Mouse (Mus musculus) CH12.LX (cell line): Measurements from ENCODE around the gene Card10. TPM values are rescaled to one million over a fixed set of nuclear protein-coding genes. Genes with fewer than 3 reads are reported as not detected.

ENCODE experiments used
- DNase-seq: peaks from one replicate; pipeline ENCODE4 v3.0.0-alpha.2; 2013; ENCODE audit errors: extremely low read depth
- H3K27ac ChIP-seq: 2 replicates; pipeline ENCODE4 v1.5.1; 2012; ENCODE audit warnings: low read depth, mild to moderate bottlenecking, control low read depth, moderate library complexity; ENCODE audit not compliant: insufficient read depth
- H3K27me3 ChIP-seq: replicated peaks from 2 replicates; pipeline ENCODE3; 2012; ENCODE audit warnings: inconsistent platforms
- H3K36me3 ChIP-seq, 2 experiments: replicated peaks in 1 of 2; 2 replicates each; pipeline versions ENCODE3 to v1.6.1; 2012; ENCODE audit warnings: inconsistent platforms in 1 of 2, low read length in 1 of 2, mild to moderate bottlenecking in 1 of 2, mixed read lengths in 1 of 2, moderate library complexity in 1 of 2; ENCODE audit not compliant: control insufficient read depth in 1 of 2, insufficient read depth in 1 of 2
- H3K4me1 ChIP-seq, 2 experiments: 2 replicates each; pipeline ENCODE4 v1.6.1; 2012; ENCODE audit warnings: inconsistent platforms in 1 of 2, moderate library complexity in 1 of 2; ENCODE audit not compliant: insufficient read depth in 2 of 2, control insufficient read depth in 1 of 2
- H3K4me2 ChIP-seq: 2 replicates; pipeline ENCODE4 v1.6.1; 2012; ENCODE audit warnings: low read depth, mild to moderate bottlenecking, control low read depth; ENCODE audit not compliant: poor library complexity, insufficient read depth, severe bottlenecking
- H3K4me3 ChIP-seq, 3 experiments: fragments of 150-350 bp in 1 of 3; sonication (generic) in 1 of 3; replicated peaks in 1 of 3; 2 replicates each; pipeline versions ENCODE3 to v1.5.1; 2011 to 2012; ENCODE audit warnings: low read depth in 2 of 3, low read length in 2 of 3, mild to moderate bottlenecking in 2 of 3, moderate library complexity in 2 of 3, control low read depth in 1 of 3, improper control_type of control experiment in 1 of 3, inconsistent platforms in 1 of 3, mixed read lengths in 1 of 3; ENCODE audit not compliant: poor library complexity in 1 of 3
- H3K79me2 ChIP-seq: replicated peaks from 2 replicates; pipeline ENCODE4 v1.6.1; 2012; ENCODE audit warnings: mild to moderate bottlenecking, moderate library complexity; ENCODE audit not compliant: control insufficient read depth, poor library complexity, insufficient read depth, severe bottlenecking; ENCODE audit errors: extremely low read depth
- H3K9ac ChIP-seq: 2 replicates; pipeline ENCODE4 v1.6.1; 2012; ENCODE audit warnings: low read depth, mild to moderate bottlenecking, control low read depth, moderate library complexity; ENCODE audit not compliant: insufficient read depth
- H3K9me3 ChIP-seq: replicated peaks from 2 replicates; pipeline ENCODE3; 2012; ENCODE audit warnings: low read length, inconsistent platforms, mixed read lengths
- BHLHE40 ChIP-seq: IDR thresholded peaks from 2 replicates; pipeline ENCODE4 v1.6.1; 2011; ENCODE audit warnings: mild to moderate bottlenecking, low read depth, low read length, improper control_type of control experiment
- CHD1 ChIP-seq: IDR thresholded peaks from 2 replicates; pipeline ENCODE4 v1.6.1; 2012; ENCODE audit warnings: low read depth, low read length, improper control_type of control experiment, inconsistent platforms
- CHD2 ChIP-seq: IDR thresholded peaks from 2 replicates; pipeline ENCODE4 v1.6.1; 2011; ENCODE audit warnings: low read length, improper control_type of control experiment
- CTCF ChIP-seq, 2 experiments: IDR thresholded peaks in 1 of 2; conservative IDR thresholded peaks in 1 of 2; 2 replicates each; pipeline ENCODE4 v1.5.1; 2011 to 2012; ENCODE audit warnings: low read depth in 2 of 2, low read length in 2 of 2, improper control_type of control experiment in 1 of 2, inconsistent platforms in 1 of 2, mild to moderate bottlenecking in 1 of 2, moderate library complexity in 1 of 2
- E2F4 ChIP-seq: IDR thresholded peaks from 2 replicates; pipeline ENCODE4 v1.6.1; 2011; ENCODE audit warnings: low read depth, low read length, improper control_type of control experiment; ENCODE audit not compliant: insufficient replicate concordance
- ELF1 ChIP-seq: IDR thresholded peaks from 2 replicates; pipeline ENCODE4 v1.6.1; 2014; ENCODE audit warnings: low read depth, mild to moderate bottlenecking, inconsistent platforms, low read length, improper control_type of control experiment
- EP300 ChIP-seq: IDR thresholded peaks from 2 replicates; pipeline ENCODE4 v1.6.1; 2011; ENCODE audit warnings: low read length, improper control_type of control experiment
- ETS1 ChIP-seq: conservative IDR thresholded peaks from 2 replicates; pipeline ENCODE4 v1.6.1; 2012; ENCODE audit warnings: low read depth, mild to moderate bottlenecking, inconsistent platforms, low read length, improper control_type of control experiment, moderate library complexity
- GABPA ChIP-seq: IDR thresholded peaks from 2 replicates; pipeline ENCODE4 v1.6.1; 2012; ENCODE audit warnings: low read depth, low read length, improper control_type of control experiment, inconsistent platforms; ENCODE audit not compliant: insufficient replicate concordance
- HCFC1 ChIP-seq: IDR thresholded peaks from 2 replicates; pipeline ENCODE4 v1.6.1; 2012; ENCODE audit warnings: low read depth, mild to moderate bottlenecking, inconsistent platforms, low read length, improper control_type of control experiment
- IRF4 ChIP-seq: IDR thresholded peaks from 2 replicates; pipeline ENCODE4 v1.6.1; 2014; ENCODE audit warnings: low read depth, mild to moderate bottlenecking, inconsistent platforms, low read length, improper control_type of control experiment
- JUN ChIP-seq: IDR thresholded peaks from 2 replicates; pipeline ENCODE4 v1.6.1; 2011; ENCODE audit warnings: low read depth, mild to moderate bottlenecking, low read length, improper control_type of control experiment, moderate library complexity; ENCODE audit not compliant: insufficient read depth
- JUND ChIP-seq: conservative IDR thresholded peaks from 2 replicates; pipeline ENCODE4 v1.6.1; 2011; ENCODE audit warnings: low read depth, low read length, improper control_type of control experiment
- KAT2A ChIP-seq: IDR thresholded peaks from 2 replicates; pipeline ENCODE4 v1.6.1; 2012; ENCODE audit warnings: low read length, improper control_type of control experiment, inconsistent platforms; ENCODE audit not compliant: insufficient replicate concordance
- MAFK ChIP-seq: IDR thresholded peaks from 2 replicates; pipeline ENCODE4 v1.6.1; 2011; ENCODE audit warnings: low read length, improper control_type of control experiment; ENCODE audit not compliant: insufficient replicate concordance
- MAX ChIP-seq: IDR thresholded peaks from 2 replicates; pipeline ENCODE4 v1.6.1; 2011; ENCODE audit warnings: low read length, improper control_type of control experiment
- MAZ ChIP-seq: IDR thresholded peaks from 2 replicates; pipeline ENCODE4 v1.6.1; 2012; ENCODE audit warnings: low read depth, mild to moderate bottlenecking, inconsistent platforms, low read length, improper control_type of control experiment, moderate library complexity
- MEF2A ChIP-seq: IDR thresholded peaks from 2 replicates; pipeline ENCODE4 v1.6.1; 2014; ENCODE audit warnings: low read depth, mild to moderate bottlenecking, inconsistent platforms, low read length, improper control_type of control experiment, borderline replicate concordance
- MXI1 ChIP-seq: IDR thresholded peaks from 2 replicates; pipeline ENCODE4 v1.6.1; 2011; ENCODE audit warnings: mild to moderate bottlenecking, low read depth, low read length, improper control_type of control experiment
- MYC ChIP-seq: IDR thresholded peaks from 2 replicates; pipeline ENCODE4 v1.6.1; 2011; ENCODE audit warnings: low read depth, mild to moderate bottlenecking, improper control_type of control experiment, low read length
- NELFE ChIP-seq: IDR thresholded peaks from 2 replicates; pipeline ENCODE4 v1.6.1; 2011; ENCODE audit warnings: low read depth, low read length, improper control_type of control experiment
- NRF1 ChIP-seq: IDR thresholded peaks from 2 replicates; pipeline ENCODE4 v1.6.1; 2014; ENCODE audit warnings: low read depth, mild to moderate bottlenecking, inconsistent platforms, low read length, improper control_type of control experiment, moderate library complexity
- PAX5 ChIP-seq: IDR thresholded peaks from 2 replicates; pipeline ENCODE4 v1.6.1; 2012; ENCODE audit warnings: low read length, inconsistent platforms, mixed read lengths
- POLR2A ChIP-seq: IDR thresholded peaks from 2 replicates; pipeline ENCODE4 v1.6.1; 2011; ENCODE audit warnings: low read depth, mild to moderate bottlenecking, improper control_type of control experiment, low read length
- POLR2AphosphoS2 ChIP-seq: IDR thresholded peaks from 2 replicates; pipeline ENCODE4 v1.6.1; 2011; ENCODE audit warnings: low read depth, low read length, improper control_type of control experiment
- RAD21 ChIP-seq: IDR thresholded peaks from 2 replicates; pipeline ENCODE4 v1.6.1; 2011; ENCODE audit warnings: low read depth, mild to moderate bottlenecking, low read length, improper control_type of control experiment, moderate library complexity
- RCOR1 ChIP-seq: conservative IDR thresholded peaks from 2 replicates; pipeline ENCODE4 v1.6.1; 2012; ENCODE audit warnings: low read depth, mild to moderate bottlenecking, inconsistent platforms, low read length, improper control_type of control experiment
- SIN3A ChIP-seq: IDR thresholded peaks from 2 replicates; pipeline ENCODE4 v1.6.1; 2012; ENCODE audit warnings: low read length, improper control_type of control experiment, inconsistent platforms
- SMC3 ChIP-seq: IDR thresholded peaks from 2 replicates; pipeline ENCODE4 v1.6.1; 2011; ENCODE audit warnings: low read depth, low read length, improper control_type of control experiment
- TBP ChIP-seq: conservative IDR thresholded peaks from 2 replicates; pipeline ENCODE4 v1.6.1; 2011; ENCODE audit warnings: low read depth, low read length, improper control_type of control experiment
- TCF12 ChIP-seq: IDR thresholded peaks from 2 replicates; pipeline ENCODE4 v1.6.1; 2014; ENCODE audit warnings: low read depth, mild to moderate bottlenecking, inconsistent platforms, low read length, improper control_type of control experiment
- UBTF ChIP-seq: IDR thresholded peaks from 2 replicates; pipeline ENCODE4 v1.6.1; 2012; ENCODE audit warnings: low read depth, mild to moderate bottlenecking, inconsistent platforms, low read length, improper control_type of control experiment, moderate library complexity
- USF1 ChIP-seq: IDR thresholded peaks from 2 replicates; pipeline ENCODE4 v1.6.1; 2014; ENCODE audit warnings: low read depth, mild to moderate bottlenecking, inconsistent platforms, low read length, improper control_type of control experiment
- USF2 ChIP-seq: conservative IDR thresholded peaks from 2 replicates; pipeline ENCODE4 v1.6.1; 2011; ENCODE audit warnings: low read depth, low read length, improper control_type of control experiment
- ZC3H11A ChIP-seq: IDR thresholded peaks from 2 replicates; pipeline ENCODE4 v1.6.1; 2012; ENCODE audit warnings: low read depth, mild to moderate bottlenecking, inconsistent platforms, low read length, improper control_type of control experiment
- ZKSCAN1 ChIP-seq: IDR thresholded peaks from 2 replicates; pipeline ENCODE4 v1.6.1; 2012; ENCODE audit warnings: low read depth, inconsistent platforms, low read length, improper control_type of control experiment, borderline replicate concordance
- ZMIZ1 ChIP-seq: IDR thresholded peaks from 2 replicates; pipeline ENCODE4 v1.6.1; 2012; ENCODE audit warnings: low read depth, mild to moderate bottlenecking, inconsistent platforms, low read length, improper control_type of control experiment
- ZNF384 ChIP-seq: IDR thresholded peaks from 2 replicates; pipeline ENCODE4 v1.6.1; 2012; ENCODE audit warnings: low read depth, low read length, improper control_type of control experiment, inconsistent platforms
- dilution Hi-C: fragments of 300-500 bp; cut with MboI; formaldehyde crosslinking; loops from 2 replicates; pipeline ENCODE4 v1.14.3; 2020; ENCODE audit warnings: low sequenced_read_pairs; ENCODE audit not compliant: extremely low pct_unique_long_range_greater_than_20kb, extremely low pct_ligation_motif_present
- in situ Hi-C: fragments of 300-500 bp; cut with MboI; formaldehyde crosslinking; loops from 3 replicates; pipeline ENCODE4 v1.14.3; 2019; ENCODE audit warnings: low sequenced_read_pairs, low pct_ligation_motif_present, low pct_unique_long_range_greater_than_20kb, mixed read lengths
- polyA plus RNA-seq: library from polyadenylated mRNA; unstranded; fragments of >175 nt; gene quantifications from 2 replicates; pipeline ENCODE4 v1.2.1, GENCODE M21; 2012; ENCODE audit warnings: low read depth; ENCODE audit not compliant: insufficient read length
- total RNA-seq, 2 experiments: library from RNA; depleted of rRNA; stranded (reverse); fragments of 300-350 nt in 1 of 2; fragments of >200 nt in 1 of 2; gene quantifications; 2 replicates each; pipeline ENCODE4 v1.2.3; 2012 to 2014

Card10 gene
- total and polyA plus RNA-seq, 3 experiments, result 0.08 TPM; not detected in 2

- DNase-seq, result peak; percentile 28
- H3K27ac ChIP-seq, result no peak overlapping the region
- dilution Hi-C loops (loop anchor here (25.0 kb wide), 1 partner anchor 109 kb away; no protein-coding TSS in a partner anchor), in situ Hi-C loops (loop anchor here (10.0 kb wide), 1 partner anchor 222 kb away; no protein-coding TSS in a partner anchor)
- H3K9me3 ChIP-seq, result no peaks in the 10 kb centered on the region
- no peaks in the 10 kb centered on the region for H3K36me3 ChIP-seq
- H3K4me1 ChIP-seq, result peaks cover 4 to 20% of the 10 kb centered on the region in 2 experiments; a peak in 3 of 4 replicates
- no peak overlapping the region for H3K4me3 ChIP-seq
- TF ChIP-seq CHD1 (no peak), UBTF (no peak), MAZ (no peak), POLR2A (no peak), CTCF (conservative IDR thresholded peaks at IDR 0.05 in 1 of 2, IDR thresholded peaks at IDR 0.05 in 1 of 2; ENCODE audit: low read depth in 2 of 2, low read length in 2 of 2) (no peak), PAX5 (no peak), ZNF384 (peak; percentile 78), HCFC1 (no peak), BHLHE40 (peak; percentile 94), JUND (0 out of 2 replicates have a peak, but pooled peaks have one; percentile 49), SIN3A (no peak), TBP (no peak), NELFE (no peak), ZKSCAN1 (no peak), KAT2A (no peak), USF2 (no peak), ELF1 (no peak), E2F4 (no peak), GABPA (no peak), RCOR1 (no peak), MAFK (0 out of 2 replicates have a peak, but pooled peaks have one; percentile 44), EP300 (peak; percentile 67), IRF4 (peak; percentile 93), ZC3H11A (no peak), ZMIZ1 (no peak), MAX (0 out of 2 replicates have a peak, but pooled peaks have one; percentile 27), POLR2AphosphoS2 (no peak), CHD2 (no peak), RAD21 (no peak), JUN (peak; percentile 32; the same call in 1 of the 2 replicates), MYC (peak; percentile 45; the same call in 1 of the 2 replicates), MXI1 (no peak), NRF1 (no peak), USF1 (no peak), MEF2A (0 out of 2 replicates have a peak, but pooled peaks have one; percentile 16), ETS1 (peak; percentile 24; the same call in 1 of the 2 replicates), TCF12 (peak; percentile 47; the same call in 1 of the 2 replicates), SMC3 (no peak)
- no peak overlapping the region for H3K4me2 ChIP-seq
- H3K9ac ChIP-seq, result no peak overlapping the region
- peaks cover 96% of the 10 kb centered on the region for H3K27me3 ChIP-seq
- no peaks in the 10 kb centered on the region for H3K79me2 ChIP-seq
Measured at GRCm38 (mm10) chr15:78846352-78846751, 43.5 kb upstream of the Card10 start.
